ENCODE assay signal across 8 mouse cellular contexts in genomic region chr9:50751323-50751722, GRCm38 (mm10). TPM values are rescaled to one million over a fixed set of nuclear protein-coding genes. Genes with fewer than 3 reads are reported as not detected.
DNase-seq lines count a peak whose midpoint lies in the region; ATAC-seq and TF ChIP-seq lines count a peak whose summit lies in the region.

Cryab (plus strand) TSS chr9:50751325.

- peak within 1 kb of the TSS; percentile 32 for H3K27ac ChIP-seq in liver, adult 2 months (replicated peaks; ENCODE audit: insufficient read depth, low read depth, low read length)
- H3K27ac ChIP-seq in heart, adult 2 months: peak within 1 kb of the TSS; percentile 98

- no peak for TF ChIP-seq EP300 in heart, adult 2 months (IDR thresholded peaks at IDR 0.05; ENCODE audit: insufficient read depth, low read depth, low read length)

- H3K36me3 ChIP-seq in liver, adult 2 months (ENCODE audit: control insufficient read depth, insufficient read depth, low read length): no peaks in the 10 kb centered on the region
- peaks cover 14% of the 10 kb centered on the region for H3K36me3 ChIP-seq in heart, adult 2 months (ENCODE audit: control insufficient read depth, insufficient read depth, low read length)

- TF ChIP-seq CTCF in liver, adult 2 months (IDR thresholded peaks at IDR 0.05; ENCODE audit: low read depth, low read length): no peak
- TF ChIP-seq CTCF in heart, adult 2 months (IDR thresholded peaks at IDR 0.05): no peak

- DNase-seq in liver, adult 2 months (ENCODE audit: extremely low read depth, low read depth, low spot score): no peak
- DNase-seq in liver: no peak
- no peak for DNase-seq in adrenal gland, postnatal 36 days
- peak; percentile 38 to 50 for DNase-seq in heart, adult 2 months
- DNase-seq in layer of hippocampus, postnatal 25 days (ENCODE audit: extremely low spot score in 1 of 2, low spot score in 1 of 2): no peak
- DNase-seq in embryo, embryonic 9.5 days (ENCODE audit: extremely low spot score): no peak
- no peak for DNase-seq in ovary, postnatal 36 days (ENCODE audit: low spot score)

- TF ChIP-seq POLR2A in liver, adult 2 months (IDR thresholded peaks at IDR 0.05; ENCODE audit: extremely low read depth, insufficient read depth, low read length): no peak
- no peak for TF ChIP-seq POLR2A in heart, adult 2 months (IDR thresholded peaks at IDR 0.05; ENCODE audit: insufficient read depth, low read depth, low read length)

- 69% methylated on average over 22 of the region's 22 CpGs for WGBS in liver, adult 2 months
- whole genome bisulfite sequencing in heart, adult 2 months: 33% methylated on average over 22 of the region's 22 CpGs

- intact Hi-C loops in heart, adult 2 months (cut with DNase I): no loop called here

- H3K79me2 ChIP-seq in liver, adult 2 months (ENCODE audit: control insufficient read depth, insufficient read depth, low read length): no peaks in the 10 kb centered on the region
- H3K79me2 ChIP-seq in heart, adult 2 months (replicated peaks; ENCODE audit: control insufficient read depth, insufficient read depth, low read length): no peaks in the 10 kb centered on the region

- H3K4me3 ChIP-seq in liver, adult 2 months (ENCODE audit: insufficient read depth, low read depth, low read length): peak within 1 kb of the TSS; percentile 56
- peak within 1 kb of the TSS; percentile 62 for H3K4me3 ChIP-seq in heart, adult 2 months

- H3K27me3 ChIP-seq in liver, adult 2 months (ENCODE audit: control insufficient read depth, insufficient read depth, low read length): no peaks in the 10 kb centered on the region
- no peaks in the 10 kb centered on the region for H3K27me3 ChIP-seq in heart, adult 2 months (ENCODE audit: control insufficient read depth, insufficient read depth, low read length)

- no peaks in the 10 kb centered on the region for H3K4me1 ChIP-seq in liver, adult 2 months (ENCODE audit: control insufficient read depth, insufficient read depth, low read length)
- no peaks in the 10 kb centered on the region for H3K4me1 ChIP-seq in heart, adult 2 months (ENCODE audit: control insufficient read depth, insufficient read depth, low read length)

- no peak for ATAC-seq in activated CD4-positive, CD25-positive, alpha-beta regulatory T cell, adult 4 months

- H3K9ac ChIP-seq in liver, adult 2 months (ENCODE audit: low read depth, low read length): peak within 1 kb of the TSS; percentile 44
- H3K9ac ChIP-seq in heart, adult 2 months (ENCODE audit: low read depth, low read length): peak within 1 kb of the TSS; percentile 89

RNA-seq across cellular contexts. Expression of gene Cryab, which starts in this region (rescaled TPM):
- total RNA-seq in liver, adult 2 months (2014; rRNA removed): 1.3 and 2.4 TPM in 2 replicates
- 5.5 and 6.6 TPM in 2 replicates for polyA plus RNA-seq in liver, adult 2 months (2012; rRNA removed)
- 10 to 100 TPM; 21.2 to 46.6 TPM for total RNA-seq in adrenal gland, postnatal 36 days (2021)
- 1,000 to 10,000 TPM; 2,783 to 3,339 TPM for total RNA-seq in heart, adult 2 months (2021)
- polyA plus RNA-seq in heart, adult 2 months (2012; rRNA removed): 3,110 and 4,349 TPM in 2 replicates
- total RNA-seq in layer of hippocampus, postnatal 25 days (2021): 100 to 1,000 TPM; 125 to 157 TPM
- 1 to 10 TPM; 3.7 to 4.5 TPM for polyA plus RNA-seq in activated CD4-positive, CD25-positive, alpha-beta regulatory T cell, adult 4 months (2017; shearing (Covaris generic))

Comparison
In these comparisons a context has a peak if more than half of its experiments do, and no peak if none do; other contexts are left out.
1. RNA of gene Cryab (total RNA-seq): 2,783 to 3,339 TPM in heart, adult 2 months; 125 to 157 TPM in layer of hippocampus, postnatal 25 days, 21.2 to 46.6 TPM in adrenal gland, postnatal 36 days and 1.3 to 2.4 TPM in liver, adult 2 months; every median in the first group is over 10 times any median in the second.
2. RNA of gene Cryab (polyA plus RNA-seq): 3,110 to 4,349 TPM in heart, adult 2 months; 5.5 to 6.6 TPM in liver, adult 2 months and 3.7 to 4.5 TPM in activated CD4-positive, CD25-positive, alpha-beta regulatory T cell, adult 4 months; every median in the first group is over 100 times any median in the second.
3. DNase-seq: peak in heart, adult 2 months (2 of 2); none in liver, adult 2 months (single experiment), liver (single experiment), adrenal gland, postnatal 36 days (0 of 2), layer of hippocampus, postnatal 25 days (0 of 2), embryo, embryonic 9.5 days (single experiment) and ovary, postnatal 36 days (single experiment).